Mouse (Mus musculus): ENCODE results near the gene Itga4. TPM values are rescaled to one million over a fixed set of nuclear protein-coding genes. Genes with fewer than 3 reads are reported as not detected.

The Itga4 gene
- polyA plus RNA-seq, 1 experiment from 2014 or later, result 13.3 TPM

GRCm38 (mm10) chr2:79369905-79370304 lies 114.7 kb downstream of the Itga4 start:
- Histone ChIP-seq H3K9me3 (replicated peaks; ENCODE audit: control insufficient read depth, low read length) (no peaks in the 10 kb centered on the region), H3K36me3 (ENCODE audit: control insufficient read depth, insufficient read depth, low read length) (no peaks in the 10 kb centered on the region)
- 64% methylated on average over 4 of the region's 4 CpGs for WGBS (ENCODE audit: insufficient replicate concordance)

DNA sequence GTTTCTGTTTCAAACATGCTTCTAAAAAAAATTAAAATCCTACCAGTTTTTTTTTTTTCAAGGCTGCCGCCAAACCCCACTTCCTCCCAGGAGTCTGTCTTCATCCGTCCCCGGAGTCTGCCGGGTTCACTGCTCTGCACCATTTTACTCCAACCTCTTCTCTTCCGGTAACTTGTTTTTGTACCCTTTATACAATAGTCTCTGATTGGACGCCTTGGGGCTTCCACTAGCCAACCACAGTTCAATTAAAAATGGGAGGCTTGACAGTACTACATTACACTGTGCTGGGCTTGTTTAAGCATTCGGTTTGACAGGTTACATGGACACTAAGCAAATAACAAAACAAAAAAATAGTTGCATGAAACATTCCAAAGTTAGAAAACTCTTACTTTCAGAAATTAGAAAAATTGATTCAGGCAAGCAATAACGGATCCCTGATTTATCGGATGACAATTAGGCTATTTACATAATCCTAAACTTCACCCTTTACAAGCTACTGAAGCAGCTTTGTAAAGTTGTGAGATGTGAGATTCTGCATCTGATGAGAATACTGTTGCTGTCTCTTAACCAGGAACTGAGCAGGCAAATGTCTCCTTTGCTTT lies 115.6 kb downstream of the Itga4 start:
- Histone ChIP-seq H3K4me3 (ENCODE audit: low read depth, low read length) (no peak overlapping the region), H3K27ac (ENCODE audit: low read depth, low read length) (no peak overlapping the region), H3K27me3 (ENCODE audit: control insufficient read depth, insufficient read depth, low read length) (no peaks in the 10 kb centered on the region), H3K4me2 (no peak overlapping the region), H3K4me1 (ENCODE audit: control insufficient read depth, insufficient read depth, low read length) (no peaks in the 10 kb centered on the region; the same call in 1 of the 2 replicates), H3K9ac (ENCODE audit: low read depth, low read length) (no peak overlapping the region), H3K9me3 (replicated peaks; ENCODE audit: control insufficient read depth, low read length) (no peaks in the 10 kb centered on the region), H3K36me3 (ENCODE audit: control insufficient read depth, insufficient read depth, low read length) (no peaks in the 10 kb centered on the region)
- WGBS (ENCODE audit: insufficient replicate concordance), result 78% methylated on average over 9 of the region's 9 CpGs
- no peak for ATAC-seq (replicated peaks; ENCODE audit: insufficient number of reproducible peaks, low FRiP score, low TSS enrichment)

More at GRCm38 (mm10) chr2:79369905-79370304, 114.7 kb downstream of the Itga4 start:
- ATAC-seq (replicated peaks; ENCODE audit: insufficient number of reproducible peaks, low FRiP score, low TSS enrichment), result no peak
- Histone ChIP-seq H3K4me2 (no peak overlapping the region), H3K4me1 (ENCODE audit: control insufficient read depth, insufficient read depth, low read length) (no peaks in the 10 kb centered on the region; the same call in 1 of the 2 replicates), H3K4me3 (ENCODE audit: low read depth, low read length) (no peak overlapping the region), H3K27ac (ENCODE audit: low read depth, low read length) (no peak overlapping the region), H3K9ac (ENCODE audit: low read depth, low read length) (no peak overlapping the region), H3K27me3 (ENCODE audit: control insufficient read depth, insufficient read depth, low read length) (no peaks in the 10 kb centered on the region)

- H3K36me3 ChIP-seq (ENCODE audit: control insufficient read depth, insufficient read depth, low read length), result no peaks in the 10 kb centered on the region
- no peak overlapping the region for H3K4me3 ChIP-seq (ENCODE audit: low read depth, low read length)
- H3K4me2 ChIP-seq, result no peak overlapping the region
- H3K9me3 ChIP-seq (replicated peaks; ENCODE audit: control insufficient read depth, low read length), result no peaks in the 10 kb centered on the region
- H3K27me3 ChIP-seq (ENCODE audit: control insufficient read depth, insufficient read depth, low read length), result no peaks in the 10 kb centered on the region
- WGBS (ENCODE audit: insufficient replicate concordance), result 79% methylated on average over 7 of the region's 7 CpGs
- no peak overlapping the region for H3K9ac ChIP-seq (ENCODE audit: low read depth, low read length)
- H3K27ac ChIP-seq (ENCODE audit: low read depth, low read length), result no peak overlapping the region
- ATAC-seq (replicated peaks; ENCODE audit: insufficient number of reproducible peaks, low FRiP score, low TSS enrichment), result no peak
- H3K4me1 ChIP-seq (ENCODE audit: control insufficient read depth, insufficient read depth, low read length), result no peaks in the 10 kb centered on the region; the same call in 1 of the 2 replicates
These were observed 116.3 kb downstream of the Itga4 start for GRCm38 (mm10) chr2:79371326-79372153.

DNA sequence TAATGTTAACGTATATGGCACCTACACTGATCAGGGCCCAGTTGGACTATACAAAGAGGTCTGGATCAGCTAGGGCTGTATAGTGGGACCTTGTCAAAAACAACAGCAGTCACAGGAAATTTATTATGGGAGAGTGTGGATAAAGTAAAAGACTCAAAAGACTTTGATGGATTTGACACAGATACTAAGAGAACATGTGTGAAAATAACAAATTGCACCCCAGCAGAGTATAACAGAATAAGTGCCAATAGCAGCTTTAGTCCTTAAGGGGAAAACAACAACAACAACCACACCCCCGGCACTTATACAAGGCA lies 116.9 kb downstream of the Itga4 start:
- no peaks in the 10 kb centered on the region for H3K36me3 ChIP-seq (ENCODE audit: control insufficient read depth, insufficient read depth, low read length)
- no peaks in the 10 kb centered on the region for H3K27me3 ChIP-seq (ENCODE audit: control insufficient read depth, insufficient read depth, low read length)
- H3K27ac ChIP-seq (ENCODE audit: low read depth, low read length), result no peak overlapping the region
- no peak overlapping the region for H3K4me2 ChIP-seq
- H3K4me1 ChIP-seq (ENCODE audit: control insufficient read depth, insufficient read depth, low read length), result no peaks in the 10 kb centered on the region; the same call in 1 of the 2 replicates
- H3K9ac ChIP-seq (ENCODE audit: low read depth, low read length), result no peak overlapping the region
- no peaks in the 10 kb centered on the region for H3K9me3 ChIP-seq (replicated peaks; ENCODE audit: control insufficient read depth, low read length)
- WGBS (ENCODE audit: insufficient replicate concordance), result 58% methylated on average over 2 of the region's 2 CpGs
- H3K4me3 ChIP-seq (ENCODE audit: low read depth, low read length), result no peak overlapping the region
- no peak for ATAC-seq (replicated peaks; ENCODE audit: insufficient number of reproducible peaks, low FRiP score, low TSS enrichment)

- no peak overlapping the region for H3K4me2 ChIP-seq
- H3K9ac ChIP-seq (ENCODE audit: low read depth, low read length), result no peak overlapping the region
- H3K9me3 ChIP-seq (replicated peaks; ENCODE audit: control insufficient read depth, low read length), result no peaks in the 10 kb centered on the region
- H3K27ac ChIP-seq (ENCODE audit: low read depth, low read length), result no peak overlapping the region
- ATAC-seq (replicated peaks; ENCODE audit: insufficient number of reproducible peaks, low FRiP score, low TSS enrichment), result no peak
- H3K27me3 ChIP-seq (ENCODE audit: control insufficient read depth, insufficient read depth, low read length), result no peaks in the 10 kb centered on the region
- no peaks in the 10 kb centered on the region for H3K36me3 ChIP-seq (ENCODE audit: control insufficient read depth, insufficient read depth, low read length)
- no peaks in the 10 kb centered on the region for H3K4me1 ChIP-seq (ENCODE audit: control insufficient read depth, insufficient read depth, low read length)
- WGBS (ENCODE audit: insufficient replicate concordance), result 45% methylated on average over 6 of the region's 6 CpGs
- no peak overlapping the region for H3K4me3 ChIP-seq (ENCODE audit: low read depth, low read length)
These were observed 117.4 kb downstream of the Itga4 start for GRCm38 (mm10) chr2:79372486-79373200.

DNA sequence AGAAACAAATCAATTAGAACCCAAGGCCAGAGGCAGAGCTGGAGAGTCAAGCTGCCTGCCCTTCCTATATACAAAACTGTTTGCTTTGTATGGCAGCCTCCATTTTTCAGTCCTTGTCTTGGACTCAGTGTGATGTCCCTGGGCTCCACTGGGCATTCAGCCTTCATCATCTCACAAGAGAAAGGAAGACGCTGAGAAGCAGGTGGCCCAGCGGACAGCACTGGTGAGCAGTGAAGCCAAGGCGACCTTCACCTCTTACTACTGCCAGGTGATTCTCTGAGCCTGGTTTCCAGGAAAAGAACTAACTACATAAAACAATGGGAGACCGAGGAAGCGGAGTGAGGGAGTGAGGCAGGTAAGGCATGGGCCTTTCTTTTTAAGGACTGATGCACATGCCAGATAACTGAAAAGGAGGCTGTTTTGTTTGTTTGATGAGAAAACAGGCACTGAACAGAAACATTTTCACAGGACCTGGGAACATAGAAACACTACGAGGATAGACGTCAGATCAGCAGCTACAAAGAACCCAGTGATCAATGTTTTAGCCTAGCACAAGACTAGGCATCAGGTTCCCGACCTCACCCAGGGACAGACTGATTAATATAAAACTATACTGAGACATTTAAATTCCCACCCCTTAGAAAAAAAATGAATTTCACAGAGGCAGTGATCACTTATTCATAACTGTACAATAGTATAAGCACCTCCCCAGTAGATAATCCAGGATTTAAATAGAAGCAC lies 123.3 kb downstream of the Itga4 start:
- Histone ChIP-seq H3K36me3 (ENCODE audit: control insufficient read depth, insufficient read depth, low read length) (no peaks in the 10 kb centered on the region), H3K27ac (ENCODE audit: low read depth, low read length) (no peak overlapping the region), H3K9ac (ENCODE audit: low read depth, low read length) (no peak overlapping the region), H3K4me2 (no peak overlapping the region), H3K4me3 (ENCODE audit: low read depth, low read length) (no peak overlapping the region), H3K27me3 (ENCODE audit: control insufficient read depth, insufficient read depth, low read length) (no peaks in the 10 kb centered on the region), H3K9me3 (replicated peaks; ENCODE audit: control insufficient read depth, low read length) (no peaks in the 10 kb centered on the region), H3K4me1 (ENCODE audit: control insufficient read depth, insufficient read depth, low read length) (no peaks in the 10 kb centered on the region)
- 71% methylated on average over 8 of the region's 8 CpGs for WGBS (ENCODE audit: insufficient replicate concordance)
- no peak for ATAC-seq (replicated peaks; ENCODE audit: insufficient number of reproducible peaks, low FRiP score, low TSS enrichment)

- Histone ChIP-seq H3K4me3 (ENCODE audit: low read depth, low read length) (no peak overlapping the region), H3K4me1 (ENCODE audit: control insufficient read depth, insufficient read depth, low read length) (no peaks in the 10 kb centered on the region), H3K9me3 (replicated peaks; ENCODE audit: control insufficient read depth, low read length) (no peaks in the 10 kb centered on the region), H3K27ac (ENCODE audit: low read depth, low read length) (no peak overlapping the region), H3K4me2 (no peak overlapping the region), H3K9ac (ENCODE audit: low read depth, low read length) (no peak overlapping the region), H3K36me3 (ENCODE audit: control insufficient read depth, insufficient read depth, low read length) (no peaks in the 10 kb centered on the region), H3K27me3 (ENCODE audit: control insufficient read depth, insufficient read depth, low read length) (no peaks in the 10 kb centered on the region)
- WGBS (ENCODE audit: insufficient replicate concordance), result 56% methylated on average over 12 of the region's 12 CpGs
- no peak for ATAC-seq (replicated peaks; ENCODE audit: insufficient number of reproducible peaks, low FRiP score, low TSS enrichment)
These were observed 124.1 kb downstream of the Itga4 start for GRCm38 (mm10) chr2:79379087-79380041.

Data from heart, embryonic 11.5 days (tissue).